12 mouse cellular contexts compared by ENCODE assay signal in the genomic region with DNA sequence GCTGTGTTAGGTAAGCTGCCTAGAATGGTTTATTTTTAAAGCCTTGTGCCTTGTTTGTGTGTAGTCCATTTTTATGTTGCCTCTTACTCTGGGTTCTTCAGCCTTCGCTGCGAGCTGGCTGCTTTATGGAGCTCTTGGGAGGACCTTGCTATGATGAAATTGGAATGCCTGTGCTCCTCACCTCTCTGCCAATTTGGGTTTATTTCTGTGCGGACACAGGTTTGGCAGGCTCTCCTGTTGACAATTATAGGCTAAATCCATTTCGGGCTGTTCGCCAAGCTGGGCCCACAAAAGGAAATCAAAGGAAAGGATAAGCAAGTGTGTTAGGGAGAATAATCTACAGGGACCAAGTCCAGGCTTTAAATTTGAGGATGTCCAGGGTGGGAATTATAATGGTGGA.
DNase-seq lines count a peak whose midpoint lies in the region; ATAC-seq and TF ChIP-seq lines count a peak whose summit lies in the region.
"Had no signal": no experiment of that assay in that cellular context is flagged by ENCODE, and none has a peak within 500 bp of the region (broad histone marks: within the 10 kb centered on the region; RNA-seq: fewer than 3 reads in every experiment).

No protein-coding gene starts in this region.

- TF ChIP-seq EP300 in lung, postnatal 0 days (IDR thresholded peaks at IDR 0.05) = no peak

- no peak for TF ChIP-seq CTCF in lung, postnatal 0 days (IDR thresholded peaks at IDR 0.05)
- TF ChIP-seq CTCF in thymus, adult 2 months (IDR thresholded peaks at IDR 0.05; ENCODE audit: borderline replicate concordance, control insufficient read depth, extremely low read depth, insufficient read depth, low read length, poor library complexity) = no peak

- no peak overlapping the region for H3K4me3 ChIP-seq in lung, postnatal 0 days (ENCODE audit: low read depth, low read length)
- H3K4me3 ChIP-seq in thymus, adult 2 months (ENCODE audit: control insufficient read depth, insufficient read depth, low read length) = no peak overlapping the region
- H3K4me3 ChIP-seq: lung, embryonic 15.5 days had no signal

- no peak for ATAC-seq in lung, postnatal 0 days
- no peak; the same call in 1 of the 2 replicates for ATAC-seq in frontal cortex, adult (ENCODE audit: low TSS enrichment)
- ATAC-seq: Patski had no signal

- H3K9me3 ChIP-seq in lung, postnatal 0 days (ENCODE audit: low read length) = no peaks in the 10 kb centered on the region
- H3K9me3 ChIP-seq: lung, embryonic 15.5 days had no signal

- H3K27me3 ChIP-seq in lung, postnatal 0 days (replicated peaks; ENCODE audit: insufficient read depth, low read length) = no peaks in the 10 kb centered on the region
- H3K27me3 ChIP-seq in thymus, adult 2 months (ENCODE audit: control insufficient read depth, insufficient read depth, low read length) = no peaks in the 10 kb centered on the region
- H3K27me3 ChIP-seq: lung, embryonic 15.5 days; Patski had no signal

- H3K27ac ChIP-seq in lung, postnatal 0 days (ENCODE audit: low read length) = no peak overlapping the region
- no peak overlapping the region for H3K27ac ChIP-seq in thymus, adult 2 months (ENCODE audit: control insufficient read depth, insufficient read depth, low read length)
- H3K27ac ChIP-seq: lung, embryonic 15.5 days had no signal

- H3K9ac ChIP-seq in lung, postnatal 0 days (replicated peaks; ENCODE audit: low read depth) = no peak overlapping the region
- H3K9ac ChIP-seq: lung, embryonic 15.5 days had no signal

- peak; percentile 10 for DNase-seq in lung, postnatal 36 days
- no peak for DNase-seq in lung, postnatal 0 days (ENCODE audit: low spot score)
- peak; percentile 86 to 89 for DNase-seq in cerebellum, postnatal 10 days
- peak; percentile 5 for DNase-seq in gonadal fat pad, adult 2 months (ENCODE audit: low read depth)
- DNase-seq in skeletal muscle tissue, adult 2 months (ENCODE audit: low read depth, low spot score) = peak; percentile 80
- no peak for DNase-seq in thymus, adult 2 months
- DNase-seq in right cerebral cortex, adult 2 months (ENCODE audit: low spot score in 2 of 2) = no peak
- DNase-seq: embryo, embryonic 11 days; kidney, adult 8-10 months had no signal

- 65% methylated on average over 5 of the region's 5 CpGs for WGBS in lung, postnatal 0 days
- 95% methylated on average over 5 of the region's 5 CpGs for WGBS in thymus, adult 2 months

- H3K36me3 ChIP-seq in lung, postnatal 0 days (ENCODE audit: insufficient read depth, low read length) = no peaks in the 10 kb centered on the region
- H3K36me3 ChIP-seq in thymus, adult 2 months (ENCODE audit: control insufficient read depth, insufficient read depth, low read length) = no peaks in the 10 kb centered on the region
- H3K36me3 ChIP-seq: lung, embryonic 15.5 days had no signal

- no peak for TF ChIP-seq POLR2A in thymus, adult 2 months (IDR thresholded peaks at IDR 0.05; ENCODE audit: control insufficient read depth, extremely low read depth, insufficient read depth, low read length, poor library complexity)

- H3K4me1 ChIP-seq in lung, postnatal 0 days (ENCODE audit: insufficient read depth, low read depth, low read length) = no peaks in the 10 kb centered on the region
- H3K4me1 ChIP-seq in thymus, adult 2 months (replicated peaks; ENCODE audit: control insufficient read depth, insufficient read depth, low read length) = no peaks in the 10 kb centered on the region

- H3K4me2 ChIP-seq in lung, postnatal 0 days (replicated peaks; ENCODE audit: low read depth, low read length) = no peak overlapping the region
- H3K4me2 ChIP-seq: lung, embryonic 15.5 days had no signal

Comparison
In these comparisons a context has a peak if more than half of its experiments do, and no peak if none do; other contexts are left out.
1. DNase-seq: peak in lung, postnatal 36 days (single experiment), cerebellum, postnatal 10 days (2 of 2), gonadal fat pad, adult 2 months (single experiment) and skeletal muscle tissue, adult 2 months (single experiment); none in lung, postnatal 0 days (single experiment), thymus, adult 2 months (single experiment) and right cerebral cortex, adult 2 months (0 of 2).